Mouse (Mus musculus): ENCODE measurements around the gene 1700006A11Rik.
"Not testable (repeated sequence)": the region's sequence is repeated elsewhere in the genome, so short reads cannot be mapped to it uniquely, and the experiment has no call there.

1700006A11Rik gene

DNA sequence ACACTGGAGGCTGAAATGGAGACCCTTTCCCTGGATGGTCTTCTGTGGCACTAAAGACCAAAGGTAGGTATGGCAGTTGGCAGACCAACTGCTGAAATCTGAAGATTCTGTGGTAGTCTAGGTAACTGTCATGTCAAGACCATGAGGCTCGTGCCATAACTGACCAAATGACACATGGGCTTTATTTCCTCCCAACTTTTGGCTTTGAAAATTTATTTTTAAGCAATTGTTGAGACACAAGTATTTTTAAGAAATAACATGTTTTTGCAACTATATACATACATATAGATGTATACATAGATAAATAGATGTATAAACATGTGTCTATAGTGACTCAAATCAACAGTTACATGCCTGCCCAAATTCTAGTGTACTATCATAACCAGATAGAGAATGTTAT, at the start of gene 1700006A11Rik:
TSS of gene 1700006A11Rik (minus strand) at position 101 of the 400 bp plus-strand sequence.
- DNase-seq (ENCODE audit: extremely low read depth, low read depth, low spot score), result no peak

DNA sequence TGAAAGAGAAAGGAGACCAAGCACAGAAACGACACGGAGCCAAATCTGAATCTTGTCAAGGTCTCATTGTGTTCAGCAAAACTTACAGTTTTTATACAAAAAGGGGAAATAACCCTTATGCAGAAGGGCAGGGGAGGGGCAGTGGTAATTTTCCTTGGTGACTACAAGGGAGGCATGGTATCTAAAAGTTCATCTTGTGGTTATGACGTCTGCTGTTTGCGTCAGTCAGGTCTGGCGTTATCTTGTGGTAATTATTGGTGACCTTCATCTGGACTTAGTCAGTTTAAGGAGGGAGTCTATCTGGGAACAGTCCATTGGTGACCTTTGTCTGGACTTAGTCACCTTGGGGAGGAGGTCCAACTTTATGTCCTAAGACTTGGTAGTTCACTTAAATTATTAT, 48.5 kb upstream of the 1700006A11Rik start:
- not testable (repeated sequence) for DNase-seq (ENCODE audit: extremely low read depth, low read depth, low spot score)

DNA sequence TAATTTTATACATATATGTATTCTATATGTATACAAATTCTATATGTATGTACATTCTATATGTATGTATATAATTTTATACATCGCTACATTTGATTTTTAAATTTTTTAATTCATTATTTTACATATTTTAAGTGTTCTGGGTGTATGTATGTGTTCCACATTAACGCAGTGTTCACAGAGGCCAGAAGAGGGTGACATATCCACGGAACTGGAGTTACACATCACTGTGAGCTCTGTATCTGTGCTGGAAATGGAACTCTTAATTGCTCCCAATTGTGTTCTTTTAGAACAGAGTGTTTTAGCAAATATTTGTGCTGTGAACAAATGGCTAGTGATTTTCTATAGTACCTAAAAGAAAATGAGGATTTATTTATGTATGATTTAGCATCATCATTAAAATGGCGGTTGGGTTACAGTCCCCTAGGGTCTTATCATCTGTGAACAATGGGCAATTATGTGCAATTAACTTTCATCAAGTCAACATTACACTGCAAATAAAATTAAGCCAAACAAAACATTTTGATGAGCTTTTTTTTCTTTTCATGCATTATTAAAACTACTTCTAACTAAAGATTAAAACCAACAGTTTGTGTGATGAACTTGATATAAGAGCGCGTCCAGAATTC, 40.4 kb upstream of the 1700006A11Rik start:
- DNase-seq (ENCODE audit: extremely low read depth, low read depth, low spot score), result no peak

DNA sequence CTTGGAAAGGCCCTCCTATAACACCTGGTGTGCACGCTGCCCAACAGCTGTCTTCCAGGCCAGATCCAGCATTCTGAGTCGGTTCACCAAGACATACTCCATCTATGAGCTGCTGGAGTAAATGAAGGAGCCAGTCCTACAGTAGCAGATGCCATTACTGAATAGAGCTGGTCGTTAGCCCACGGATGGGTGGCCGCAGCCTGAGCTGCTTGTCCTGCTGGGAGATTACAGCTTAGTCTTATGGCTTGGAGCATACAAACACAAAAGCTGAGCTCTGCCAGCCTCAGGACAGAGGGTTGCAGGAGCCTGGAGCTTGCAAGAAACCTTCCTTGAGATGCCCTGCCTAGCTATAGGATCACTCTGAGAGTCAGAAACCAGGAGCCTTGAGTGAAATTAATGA, 33.6 kb downstream of the 1700006A11Rik start:
- no peak for DNase-seq (ENCODE audit: extremely low read depth, low read depth, low spot score)

DNA sequence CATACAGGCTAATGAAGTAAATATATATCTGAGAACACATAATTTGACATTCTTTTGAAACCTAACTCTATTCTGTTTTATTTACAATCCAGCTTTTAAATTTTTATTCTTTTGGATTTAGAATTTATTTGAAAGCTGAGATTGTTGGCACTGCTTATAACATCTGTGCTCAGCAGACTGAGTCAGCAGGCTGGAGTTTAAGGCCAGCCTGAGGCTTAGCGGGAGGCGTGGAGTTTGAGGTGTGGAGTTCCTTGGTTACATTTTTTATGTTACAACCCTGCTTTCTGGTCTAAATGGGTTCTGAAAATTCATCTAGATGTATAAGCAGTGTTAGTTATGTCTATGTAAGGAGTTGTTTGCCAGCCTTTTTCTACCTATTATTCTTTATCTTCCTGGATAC, 35.7 kb downstream of the 1700006A11Rik start:
- DNase-seq (ENCODE audit: extremely low read depth, low read depth, low spot score), result no peak

DNA sequence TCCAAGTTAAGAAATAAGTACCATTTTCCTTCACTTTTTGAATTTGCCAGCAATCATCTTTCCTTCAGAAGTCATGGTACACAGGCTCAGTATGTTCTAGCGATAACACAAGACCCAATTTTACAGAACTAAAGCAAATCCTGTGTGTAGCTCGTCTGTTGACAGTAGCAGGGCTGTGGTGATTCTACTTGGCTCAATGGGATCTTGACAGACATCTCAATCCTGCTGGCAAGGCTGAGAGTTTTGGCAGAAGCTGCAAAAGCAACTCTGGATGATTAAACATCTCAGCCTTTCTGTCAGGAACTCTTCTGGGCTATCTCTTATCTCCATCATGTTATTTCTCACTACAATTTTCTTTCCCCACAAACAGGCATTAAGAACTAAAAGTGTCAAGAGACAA, 36.2 kb downstream of the 1700006A11Rik start:
- no peak for DNase-seq (ENCODE audit: extremely low read depth, low read depth, low spot score)

DNA sequence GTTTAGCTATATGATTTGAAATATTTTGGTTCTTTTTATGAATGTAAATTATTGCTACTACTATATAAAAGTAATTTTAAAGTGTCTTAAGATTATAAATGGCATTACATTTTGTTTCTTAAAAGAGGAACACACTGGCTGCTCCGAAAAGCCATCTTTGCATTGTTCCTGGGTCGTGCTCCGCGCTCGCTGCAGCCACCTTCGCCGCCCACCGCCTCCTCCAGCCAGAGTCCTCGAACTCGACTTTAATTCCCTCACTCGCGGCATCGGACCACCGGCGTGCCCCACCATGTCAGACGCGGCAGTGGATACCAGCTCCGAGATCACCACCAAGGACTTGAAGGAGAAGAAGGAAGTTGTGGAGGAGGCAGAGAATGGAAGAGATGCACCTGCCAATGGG, 40.5 kb downstream of the 1700006A11Rik start:
- DNase-seq (ENCODE audit: extremely low read depth, low read depth, low spot score), result not testable (repeated sequence)

DNA sequence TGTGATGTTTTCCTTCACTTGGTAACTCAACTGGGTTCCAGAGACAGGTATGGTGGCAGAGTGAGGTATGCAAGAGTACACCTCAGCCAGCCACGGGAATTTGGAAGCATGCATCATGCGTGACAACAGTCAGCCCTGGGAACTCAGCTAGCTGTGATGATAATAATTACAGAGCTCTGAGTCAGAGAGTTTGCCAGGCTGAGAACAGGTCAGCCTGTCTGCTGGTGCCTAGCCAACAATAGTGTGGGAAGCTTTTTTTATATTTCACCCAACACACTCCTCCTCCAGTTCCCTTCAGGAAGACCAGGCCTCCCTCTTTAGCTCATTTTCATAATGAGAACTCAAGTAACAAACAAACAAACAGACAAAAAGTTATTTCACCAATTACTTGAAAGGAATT, 53.8 kb downstream of the 1700006A11Rik start:
- DNase-seq (ENCODE audit: extremely low read depth, low read depth, low spot score), result no peak

DNA sequence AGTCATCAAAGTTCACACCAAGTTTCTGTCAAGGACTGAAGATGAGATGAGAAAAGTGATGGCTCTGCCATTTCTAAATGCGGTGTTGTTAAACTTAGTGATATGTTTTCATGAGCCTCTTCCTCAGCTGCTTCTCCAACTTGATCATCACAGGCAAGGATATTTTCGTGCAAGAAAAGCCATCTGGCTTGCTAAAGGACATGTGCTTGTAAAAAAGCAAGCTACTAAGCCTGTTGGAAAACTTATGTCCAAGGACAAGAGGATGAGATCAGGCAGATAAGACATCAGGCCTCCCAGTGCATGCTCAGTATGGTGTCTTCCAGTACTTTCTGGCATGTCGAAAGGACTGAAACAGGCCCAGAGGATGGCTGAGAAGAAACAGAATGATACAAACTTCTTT, 68.3 kb downstream of the 1700006A11Rik start:
- no peak for DNase-seq (ENCODE audit: extremely low read depth, low read depth, low spot score)
